Mouse (Mus musculus) spleen, adult 2 months (tissue): Measurements from ENCODE around the gene Coil.

ENCODE experiments used
- CTCF ChIP-seq: fragments of 200-500 bp; IDR thresholded peaks from 2 replicates; pipeline ENCODE4 v1.5.1; 2011; ENCODE audit warnings: mild to moderate bottlenecking, inconsistent platforms; ENCODE audit not compliant: insufficient read depth, insufficient read length, insufficient replicate concordance; ENCODE audit errors: extremely low read depth
- POLR2A ChIP-seq: fragments of 200-500 bp; IDR thresholded peaks from 2 replicates; pipeline ENCODE4 v1.6.1; 2011; ENCODE audit warnings: low read depth, low read length, inconsistent platforms

DNA sequence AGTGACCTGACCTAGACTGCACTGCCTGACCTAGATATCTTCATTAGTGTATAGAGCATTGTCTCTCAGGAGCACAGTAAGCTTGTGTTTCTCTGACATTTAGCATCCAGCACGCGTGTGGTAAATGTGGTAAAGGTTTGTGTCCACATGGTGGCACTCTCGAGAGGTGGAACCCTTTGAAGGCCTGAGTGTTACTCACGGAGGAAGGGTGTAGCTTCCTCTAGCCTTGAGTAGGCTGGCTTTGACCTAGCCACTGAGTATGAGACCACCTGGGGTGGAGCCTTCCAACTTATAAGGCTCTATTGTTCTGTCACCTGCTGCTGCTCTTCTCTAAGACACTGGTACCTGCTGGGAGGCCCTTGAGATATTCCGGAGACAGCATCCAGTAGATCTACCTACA, 23.6 kb downstream of the Coil start:
- TF ChIP-seq CTCF (peak; percentile 66; the same call in 1 of the 2 replicates), POLR2A (no peak)
